Mouse (Mus musculus) CH12.LX (cell line): Measurements from ENCODE around the gene Dtl.

ENCODE experiments used
- CTCF ChIP-seq, 2 experiments: IDR thresholded peaks in 1 of 2; conservative IDR thresholded peaks in 1 of 2; 2 replicates each; pipeline ENCODE4 v1.5.1; 2011 to 2012; ENCODE audit warnings: low read depth in 2 of 2, low read length in 2 of 2, improper control_type of control experiment in 1 of 2, inconsistent platforms in 1 of 2, mild to moderate bottlenecking in 1 of 2, moderate library complexity in 1 of 2
- EP300 ChIP-seq: IDR thresholded peaks from 2 replicates; pipeline ENCODE4 v1.6.1; 2011; ENCODE audit warnings: low read length, improper control_type of control experiment
- NRF1 ChIP-seq: IDR thresholded peaks from 2 replicates; pipeline ENCODE4 v1.6.1; 2014; ENCODE audit warnings: low read depth, mild to moderate bottlenecking, inconsistent platforms, low read length, improper control_type of control experiment, moderate library complexity
- POLR2A ChIP-seq: IDR thresholded peaks from 2 replicates; pipeline ENCODE4 v1.6.1; 2011; ENCODE audit warnings: low read depth, mild to moderate bottlenecking, improper control_type of control experiment, low read length
- RCOR1 ChIP-seq: conservative IDR thresholded peaks from 2 replicates; pipeline ENCODE4 v1.6.1; 2012; ENCODE audit warnings: low read depth, mild to moderate bottlenecking, inconsistent platforms, low read length, improper control_type of control experiment
- SIN3A ChIP-seq: IDR thresholded peaks from 2 replicates; pipeline ENCODE4 v1.6.1; 2012; ENCODE audit warnings: low read length, improper control_type of control experiment, inconsistent platforms
- USF1 ChIP-seq: IDR thresholded peaks from 2 replicates; pipeline ENCODE4 v1.6.1; 2014; ENCODE audit warnings: low read depth, mild to moderate bottlenecking, inconsistent platforms, low read length, improper control_type of control experiment
- USF2 ChIP-seq: conservative IDR thresholded peaks from 2 replicates; pipeline ENCODE4 v1.6.1; 2011; ENCODE audit warnings: low read depth, low read length, improper control_type of control experiment

DNA sequence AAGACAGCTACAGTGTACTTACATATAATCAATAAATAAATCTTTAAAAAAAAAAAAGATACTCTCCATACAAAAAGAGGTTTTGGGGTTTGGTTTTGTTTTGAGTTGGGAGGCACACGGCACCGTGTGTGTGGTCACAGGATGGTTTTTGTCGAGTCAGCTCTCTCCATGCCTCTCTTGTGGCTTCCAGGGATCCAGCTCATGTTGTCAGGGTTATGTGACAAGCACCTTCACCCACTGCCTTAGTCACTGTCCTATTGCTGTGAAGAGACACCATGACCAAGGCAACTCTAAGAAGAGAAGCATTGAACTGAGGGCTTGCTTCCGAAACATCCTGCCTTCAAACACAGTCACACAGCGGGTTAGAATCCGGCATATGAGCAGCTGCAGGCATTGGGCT is 75.7 kb downstream of the Dtl start:
- no peak for TF ChIP-seq USF1
- TF ChIP-seq NRF1 = no peak
- TF ChIP-seq CTCF (conservative IDR thresholded peaks at IDR 0.05 in 1 of 2, IDR thresholded peaks at IDR 0.05 in 1 of 2; ENCODE audit: low read depth in 2 of 2, low read length in 2 of 2) = no peak
- TF ChIP-seq POLR2A = no peak
- no peak for TF ChIP-seq EP300
- TF ChIP-seq USF2 = no peak
- TF ChIP-seq SIN3A = no peak
- TF ChIP-seq RCOR1 = no peak
